Mouse (Mus musculus) layer of hippocampus, postnatal 36 days (tissue): Measurements from ENCODE around the gene Rgcc. TPM values are rescaled to one million over a fixed set of nuclear protein-coding genes. Genes with fewer than 3 reads are reported as not detected.

Experiments
- DNase-seq, 2 experiments: peaks; one replicate each; pipeline ENCODE4 v3.0.0; 2022
- total RNA-seq, 2 experiments: library from RNA; stranded (reverse); gene quantifications; 2 replicates each; pipeline ENCODE4 v1.2.3; 2021

Gene Rgcc
- 10 to 100 TPM; 44.6 to 44.8 TPM for total RNA-seq

- DNase-seq: peak; percentile 89
Measured at GRCm38 (mm10) chr14:79301466-79301875, at the start of gene Rgcc. TSS of gene Rgcc (minus strand) at chr14:79301645.

GRCm38 (mm10) chr14:79346384-79346783 lies 44.9 kb upstream of the Rgcc start:
- DNase-seq: no peak

GRCm38 (mm10) chr14:79335613-79336012 lies 34.2 kb upstream of the Rgcc start:
- no peak for DNase-seq

- DNase-seq: no peak
Measured at GRCm38 (mm10) chr14:79331936-79332335, 30.5 kb upstream of the Rgcc start.

GRCm38 (mm10) chr14:79330944-79331561 lies 29.6 kb upstream of the Rgcc start:
- DNase-seq: no peak

GRCm38 (mm10) chr14:79327033-79327432 lies 25.6 kb upstream of the Rgcc start:
- no peak for DNase-seq

- DNase-seq: no peak
Measured at GRCm38 (mm10) chr14:79324112-79324840, 22.8 kb upstream of the Rgcc start.

GRCm38 (mm10) chr14:79321881-79322280 lies 20.4 kb upstream of the Rgcc start:
- no peak for DNase-seq

- no peak for DNase-seq
Measured at GRCm38 (mm10) chr14:79321152-79321551, 19.7 kb upstream of the Rgcc start.

- DNase-seq: no peak
Measured at GRCm38 (mm10) chr14:79317602-79318001, 16.2 kb upstream of the Rgcc start.

GRCm38 (mm10) chr14:79315877-79316276 lies 14.4 kb upstream of the Rgcc start:
- DNase-seq: no peak

GRCm38 (mm10) chr14:79314245-79315010 lies 13.0 kb upstream of the Rgcc start:
- DNase-seq: no peak

- no peak for DNase-seq
Measured at GRCm38 (mm10) chr14:79313439-79314175, 12.2 kb upstream of the Rgcc start.

GRCm38 (mm10) chr14:79312719-79313118 lies 11.3 kb upstream of the Rgcc start:
- DNase-seq: no peak

- DNase-seq: no peak
Measured at GRCm38 (mm10) chr14:79311918-79312454, 10.5 kb upstream of the Rgcc start.

GRCm38 (mm10) chr14:79309115-79309514 lies 7.7 kb upstream of the Rgcc start:
- DNase-seq: no peak

- DNase-seq: no peak
Measured at GRCm38 (mm10) chr14:79308364-79308763, 6.9 kb upstream of the Rgcc start.

- no peak for DNase-seq
Measured at GRCm38 (mm10) chr14:79307908-79308307, 6.5 kb upstream of the Rgcc start.

- no peak for DNase-seq
Measured at GRCm38 (mm10) chr14:79307138-79307537, 5.7 kb upstream of the Rgcc start.

- no peak for DNase-seq
Measured at GRCm38 (mm10) chr14:79304873-79305464, 3.5 kb upstream of the Rgcc start.

- no peak for DNase-seq
Measured at GRCm38 (mm10) chr14:79303150-79303549, 1.7 kb upstream of the Rgcc start.
